In genomic region chr14:47444907-47445306, GRCm38 (mm10) we compare ENCODE assay signal across 25 mouse cellular contexts. TPM values are rescaled to one million over a fixed set of nuclear protein-coding genes. Genes with fewer than 3 reads are reported as not detected.
DNase-seq lines count a peak whose midpoint lies in the region; ATAC-seq and TF ChIP-seq lines count a peak whose summit lies in the region.
"Had no signal": no experiment of that assay in that cellular context is flagged by ENCODE, and none has a peak within 500 bp of the region (broad histone marks: within the 10 kb centered on the region; RNA-seq: fewer than 3 reads in every experiment).

No protein-coding gene starts in this region.

- DNase-seq in lung, adult 2 months = no peak
- DNase-seq in frontal cortex, postnatal 25 days (ENCODE audit: low spot score in 2 of 2) = no peak
- DNase-seq: adrenal gland, adult 2 months; cerebellum, adult 9-11 months; kidney, adult 9 months; kidney, postnatal 4 days; layer of hippocampus, adult 9-11 months; left cerebral cortex, postnatal 4 days; lung, embryonic 14.5 days; lung, postnatal 4 days; thymus, postnatal 25 days had no signal

- H3K27ac ChIP-seq in heart, embryonic 13.5 days (replicated peaks) = peak overlapping the region; percentile 73
- H3K27ac ChIP-seq in heart, embryonic 11.5 days (ENCODE audit: low read depth, low read length) = no peak overlapping the region; the same call in 1 of the 2 replicates
- peak overlapping the region; percentile 67 for H3K27ac ChIP-seq in bone marrow macrophage, adult 2 months (ENCODE audit: insufficient read depth, low read depth, low read length)
- peak overlapping the region; percentile 61 for H3K27ac ChIP-seq in heart, embryonic 16.5 days (ENCODE audit: low read length)
- H3K27ac ChIP-seq: embryonic facial prominence, embryonic 15.5 days; hindbrain, embryonic 14.5 days; intestine, embryonic 15.5 days; liver, embryonic 12.5 days; midbrain, embryonic 12.5 days; neural tube, embryonic 13.5 days had no signal

- H3K4me2 ChIP-seq in heart, embryonic 13.5 days = peak overlapping the region; percentile 18; the same call in 1 of the 2 replicates
- no peak overlapping the region; the same call in 1 of the 2 replicates for H3K4me2 ChIP-seq in heart, embryonic 11.5 days
- H3K4me2 ChIP-seq in heart, embryonic 16.5 days (ENCODE audit: low read depth, low read length) = peak overlapping the region; percentile 5; the same call in 1 of the 2 replicates
- H3K4me2 ChIP-seq: embryonic facial prominence, embryonic 15.5 days; hindbrain, embryonic 14.5 days; intestine, embryonic 15.5 days; liver, embryonic 12.5 days; lung, embryonic 14.5 days; midbrain, embryonic 12.5 days; neural tube, embryonic 13.5 days had no signal

- H3K36me3 ChIP-seq in heart, embryonic 13.5 days = no peaks in the 10 kb centered on the region
- no peaks in the 10 kb centered on the region for H3K36me3 ChIP-seq in heart, embryonic 11.5 days (ENCODE audit: control insufficient read depth, insufficient read depth, low read length)
- no peaks in the 10 kb centered on the region for H3K36me3 ChIP-seq in heart, embryonic 16.5 days (ENCODE audit: control insufficient read depth, insufficient read depth)
- H3K36me3 ChIP-seq: embryonic facial prominence, embryonic 15.5 days; G1E; intestine, embryonic 15.5 days; liver, embryonic 12.5 days; midbrain, embryonic 12.5 days; neural tube, embryonic 13.5 days had no signal

- no peak overlapping the region for H3K4me3 ChIP-seq in heart, embryonic 13.5 days
- H3K4me3 ChIP-seq in heart, embryonic 11.5 days (ENCODE audit: low read depth, low read length) = no peak overlapping the region
- no peak overlapping the region for H3K4me3 ChIP-seq in bone marrow macrophage, adult 2 months (ENCODE audit: insufficient read depth, low read length)
- H3K4me3 ChIP-seq in heart, embryonic 16.5 days (ENCODE audit: low read length) = no peak overlapping the region
- H3K4me3 ChIP-seq in lung, adult 2 months (replicated peaks; ENCODE audit: extremely low read depth, low read depth, low read length) = no peak overlapping the region
- H3K4me3 ChIP-seq: embryonic facial prominence, embryonic 15.5 days; intestine, embryonic 15.5 days; left cerebral cortex, adult 2 months; liver, embryonic 12.5 days; midbrain, embryonic 12.5 days; neural tube, embryonic 13.5 days had no signal

- H3K4me1 ChIP-seq in heart, embryonic 13.5 days = no peaks in the 10 kb centered on the region
- no peaks in the 10 kb centered on the region for H3K4me1 ChIP-seq in heart, embryonic 11.5 days (ENCODE audit: control insufficient read depth, insufficient read depth, low read length)
- H3K4me1 ChIP-seq in bone marrow macrophage, adult 2 months (ENCODE audit: control insufficient read depth, insufficient read depth, low read length) = peaks cover 18% of the 10 kb centered on the region
- H3K4me1 ChIP-seq in heart, embryonic 16.5 days (ENCODE audit: control insufficient read depth, insufficient read depth, low read length) = no peaks in the 10 kb centered on the region
- no peaks in the 10 kb centered on the region for H3K4me1 ChIP-seq in lung, adult 2 months (ENCODE audit: control insufficient read depth, insufficient read depth, low read length)
- H3K4me1 ChIP-seq: embryonic facial prominence, embryonic 15.5 days; intestine, embryonic 15.5 days; liver, embryonic 12.5 days; midbrain, embryonic 12.5 days; neural tube, embryonic 13.5 days had no signal

- H3K27me3 ChIP-seq in heart, embryonic 13.5 days (replicated peaks) = no peaks in the 10 kb centered on the region
- no peaks in the 10 kb centered on the region for H3K27me3 ChIP-seq in heart, embryonic 11.5 days (ENCODE audit: control insufficient read depth, insufficient read depth, low read length)
- H3K27me3 ChIP-seq in heart, embryonic 16.5 days (ENCODE audit: control insufficient read depth, insufficient read depth, low read length) = no peaks in the 10 kb centered on the region; the same call in 1 of the 2 replicates
- H3K27me3 ChIP-seq: embryonic facial prominence, embryonic 15.5 days; intestine, embryonic 15.5 days; liver, embryonic 12.5 days; midbrain, embryonic 12.5 days; neural tube, embryonic 13.5 days had no signal

- no peak for ATAC-seq in heart, embryonic 13.5 days (ENCODE audit: extremely low read depth, insufficient number of reproducible peaks, low FRiP score, low TSS enrichment)
- ATAC-seq in heart, embryonic 11.5 days (replicated peaks; ENCODE audit: insufficient number of reproducible peaks, low FRiP score, low TSS enrichment) = no peak
- no peak for ATAC-seq in heart, embryonic 16.5 days (replicated peaks; ENCODE audit: extremely low read depth, insufficient read depth, low FRiP score)
- no peak for ATAC-seq in frontal cortex, adult (ENCODE audit: low TSS enrichment)
- ATAC-seq: forebrain, postnatal 0 days; intestine, embryonic 15.5 days; liver, embryonic 12.5 days had no signal

- 52% methylated on average over 2 of the region's 2 CpGs for whole genome bisulfite sequencing in heart, embryonic 13.5 days
- 55% methylated on average over 2 of the region's 2 CpGs for WGBS in heart, embryonic 11.5 days (ENCODE audit: insufficient replicate concordance)
- 59% methylated on average over 2 of the region's 2 CpGs for WGBS in heart, embryonic 16.5 days
- WGBS in lung, adult 2 months = 37% methylated on average over 2 of the region's 2 CpGs

- no peak for TF ChIP-seq CTCF in bone marrow macrophage, adult 2 months (IDR thresholded peaks at IDR 0.05; ENCODE audit: low read depth, low read length)
- no peak for TF ChIP-seq CTCF in lung, adult 2 months (IDR thresholded peaks at IDR 0.05; ENCODE audit: insufficient read depth, low read length)

- no peak overlapping the region for H3K9ac ChIP-seq in heart, embryonic 13.5 days
- no peak overlapping the region for H3K9ac ChIP-seq in heart, embryonic 11.5 days (ENCODE audit: low read depth, low read length)
- no peak overlapping the region for H3K9ac ChIP-seq in heart, embryonic 16.5 days (ENCODE audit: low read length)
- H3K9ac ChIP-seq: embryonic facial prominence, embryonic 15.5 days; forebrain, postnatal 0 days; hindbrain, embryonic 14.5 days; intestine, embryonic 15.5 days; liver, embryonic 12.5 days; lung, embryonic 14.5 days; midbrain, embryonic 12.5 days; neural tube, embryonic 13.5 days had no signal

- TF ChIP-seq POLR2A in bone marrow macrophage, adult 2 months (IDR thresholded peaks at IDR 0.05; ENCODE audit: borderline replicate concordance, low read depth, low read length) = no peak
- no peak for TF ChIP-seq POLR2A in lung, adult 2 months (IDR thresholded peaks at IDR 0.05; ENCODE audit: borderline replicate concordance, extremely low read depth, low read depth, low read length)

- peaks cover 9% of the 10 kb centered on the region; the same call in 1 of the 2 replicates for H3K9me3 ChIP-seq in heart, embryonic 13.5 days
- H3K9me3 ChIP-seq in heart, embryonic 11.5 days (replicated peaks; ENCODE audit: control insufficient read depth, low read length) = no peaks in the 10 kb centered on the region
- H3K9me3 ChIP-seq in heart, embryonic 16.5 days (replicated peaks; ENCODE audit: control insufficient read depth, low read length) = peaks cover 4% of the 10 kb centered on the region; the same call in 1 of the 2 replicates
- H3K9me3 ChIP-seq: G1E; intestine, embryonic 15.5 days; liver, embryonic 12.5 days had no signal

RNA-seq across cellular contexts. Expression of gene Fbxo34, which starts 5.3 kb away (rescaled TPM):
- polyA plus RNA-seq in heart, embryonic 13.5 days (2015; fragmentation: Nextera tagmentation; extraction: Ambion mirVana) = 15.1 and 16.0 TPM in 2 replicates
- 24.8 and 27.2 TPM in 2 replicates for polyA plus RNA-seq in heart, embryonic 11.5 days (2014; fragmentation: Nextera tagmentation; extraction: Ambion mirVana)
- 15.3 and 17.6 TPM in 2 replicates for polyA plus RNA-seq in bone marrow macrophage, adult 2 months (2012; ENCODE audit: insufficient read depth, insufficient read length, missing spikeins)
- polyA plus RNA-seq in heart, embryonic 16.5 days (2015; fragmentation: Nextera tagmentation; extraction: Ambion mirVana) = 16.7 and 20.0 TPM in 2 replicates
- 9.9 and 10.9 TPM in 2 replicates for polyA plus RNA-seq in lung, adult 2 months (2012; rRNA removed)

RNA-seq across cellular contexts. Expression of gene Dlgap5, which starts 26.7 kb away (rescaled TPM):
- polyA plus RNA-seq in heart, embryonic 13.5 days (2015; fragmentation: Nextera tagmentation; extraction: Ambion mirVana) = 31.0 and 33.4 TPM in 2 replicates
- 47.8 and 47.9 TPM in 2 replicates for polyA plus RNA-seq in heart, embryonic 11.5 days (2014; fragmentation: Nextera tagmentation; extraction: Ambion mirVana)
- 17.0 and 22.7 TPM in 2 replicates for polyA plus RNA-seq in bone marrow macrophage, adult 2 months (2012; ENCODE audit: insufficient read depth, insufficient read length, missing spikeins)
- polyA plus RNA-seq in heart, embryonic 16.5 days (2015; fragmentation: Nextera tagmentation; extraction: Ambion mirVana) = 32.7 and 35.1 TPM in 2 replicates
- polyA plus RNA-seq in lung, adult 2 months (2012; rRNA removed) = 0.48 and 1.1 TPM in 2 replicates
